Comparison of ENCODE assay signal across 26 mouse cellular contexts in genomic region chr17:80241594-80241993, GRCm38 (mm10). TPM values are rescaled to one million over a fixed set of nuclear protein-coding genes. Genes with fewer than 3 reads are reported as not detected.
"Had no signal": no experiment of that assay in that cellular context is flagged by ENCODE, and none has a peak within 500 bp of the region (broad histone marks: within the 10 kb centered on the region; RNA-seq: fewer than 3 reads in every experiment).

No protein-coding gene starts in this region.

- ATAC-seq: hindbrain, embryonic 16.5 days; inflammation-experienced regulatory T-cells, adult 6 months; intestine, embryonic 15.5 days; intestine, postnatal 0 days; liver, embryonic 12.5 days had no signal

- H3K9me3 ChIP-seq: heart, embryonic 10.5 days; heart, embryonic 12.5 days; hindbrain, embryonic 10.5 days; hindbrain, embryonic 12.5 days; intestine, embryonic 15.5 days; limb, embryonic 10.5 days; limb, embryonic 12.5 days; liver, embryonic 12.5 days had no signal

- H3K27ac ChIP-seq: heart, embryonic 10.5 days; hindbrain, embryonic 10.5 days; hindbrain, embryonic 12.5 days; hindbrain, embryonic 14.5 days; intestine, embryonic 15.5 days; kidney, postnatal 0 days; layer of hippocampus, adult 2 months; left cerebral cortex, adult 2 months; limb, embryonic 10.5 days; limb, embryonic 12.5 days; liver, embryonic 12.5 days; liver, embryonic 14.5 days had no signal

- H3K27me3 ChIP-seq: heart, embryonic 12.5 days; hindbrain, embryonic 12.5 days; intestine, embryonic 15.5 days; limb, embryonic 12.5 days; liver, embryonic 12.5 days had no signal

- H3K4me1 ChIP-seq: heart, embryonic 12.5 days; hindbrain, embryonic 10.5 days; hindbrain, embryonic 12.5 days; intestine, embryonic 15.5 days; limb, embryonic 10.5 days; limb, embryonic 12.5 days; liver, embryonic 12.5 days had no signal

- H3K4me2 ChIP-seq: heart, embryonic 12.5 days; hindbrain, embryonic 12.5 days; hindbrain, embryonic 14.5 days; intestine, embryonic 15.5 days; limb, embryonic 12.5 days; liver, embryonic 12.5 days had no signal

- H3K4me3 ChIP-seq: heart, embryonic 10.5 days; heart, embryonic 12.5 days; hindbrain, embryonic 10.5 days; hindbrain, embryonic 12.5 days; intestine, embryonic 15.5 days; layer of hippocampus, adult 2 months; left cerebral cortex, adult 2 months; limb, embryonic 10.5 days; limb, embryonic 12.5 days; liver, embryonic 12.5 days had no signal

- H3K9ac ChIP-seq: heart, embryonic 12.5 days; hindbrain, embryonic 12.5 days; hindbrain, embryonic 14.5 days; intestine, embryonic 15.5 days; limb, embryonic 12.5 days; liver, embryonic 12.5 days; liver, embryonic 14.5 days had no signal

- DNase-seq: gastrocnemius, postnatal 14 days; heart, adult 18-20 months; heart, postnatal 10 days; heart, postnatal 4 days; kidney, adult 18-20 months; kidney, adult 8-10 months; kidney, postnatal 14 days; kidney, postnatal 4 days had no signal

RNA-seq across cellular contexts. Expression of gene Ttc39d, which starts 34.3 kb away (rescaled TPM):
- polyA plus RNA-seq: heart, embryonic 10.5 days; inflammation-experienced regulatory T-cells, adult 6 months; intestine, postnatal 0 days; kidney, postnatal 0 days; limb, embryonic 12.5 days; liver, adult 2 months; liver, embryonic 12.5 days; liver, embryonic 16.5 days had no signal
